Mouse (Mus musculus) midbrain, postnatal 0 days (tissue): ENCODE results near the gene Gns. TPM values are rescaled to one million over a fixed set of nuclear protein-coding genes. Genes with fewer than 3 reads are reported as not detected.

Experiments
- ATAC-seq: fragments of 200-750 bp; cut with Nextera tagmentation; 2 replicates; pipeline ENCODE4 v1.8.0; 2017; ENCODE audit warnings: moderate number of reproducible peaks, mild to moderate bottlenecking, moderate TSS enrichment, moderate library complexity; ENCODE audit not compliant: low FRiP score
- DNase-seq: peaks from one replicate; pipeline ENCODE4 v3.0.0-alpha.2; 2015; ENCODE audit warnings: low spot score
- H3K27ac ChIP-seq: fragments of 300-500 bp; sonication (generic); 2 replicates; pipeline ENCODE4 v1.5.1; 2014; ENCODE audit warnings: low read depth, mild to moderate bottlenecking, low read length, mixed read lengths
- H3K27me3 ChIP-seq: fragments of 300-500 bp; sonication (generic); 2 replicates; pipeline ENCODE4 v1.6.1; 2014; ENCODE audit warnings: low read length, control low read depth, mixed read lengths; ENCODE audit not compliant: insufficient read depth
- H3K36me3 ChIP-seq: fragments of 300-500 bp; sonication (generic); 2 replicates; pipeline ENCODE4 v1.6.1; 2014; ENCODE audit warnings: low read length, control low read depth, mixed read lengths; ENCODE audit not compliant: insufficient read depth
- H3K4me1 ChIP-seq: fragments of 300-500 bp; sonication (generic); 2 replicates; pipeline ENCODE4 v1.6.1; 2014; ENCODE audit warnings: mild to moderate bottlenecking, control low read depth, antibody characterized with exemption, low read length, mixed read lengths; ENCODE audit not compliant: insufficient read depth
- H3K4me2 ChIP-seq: fragments of 300-500 bp; sonication (generic); 2 replicates; pipeline ENCODE4 v1.6.1; 2014; ENCODE audit warnings: low read depth, mild to moderate bottlenecking, low read length, mixed read lengths; ENCODE audit not compliant: poor library complexity, severe bottlenecking
- H3K4me3 ChIP-seq: fragments of 300-500 bp; sonication (generic); 2 replicates; pipeline ENCODE4 v1.5.1; 2014; ENCODE audit warnings: low read depth, mild to moderate bottlenecking, low read length, moderate library complexity
- H3K9ac ChIP-seq: fragments of 300-500 bp; sonication (generic); replicated peaks from 2 replicates; pipeline ENCODE4 v1.6.1; 2014; ENCODE audit warnings: mild to moderate bottlenecking, low read length, moderate library complexity, mixed read lengths; ENCODE audit not compliant: poor library complexity, severe bottlenecking
- H3K9me3 ChIP-seq: fragments of 300-500 bp; sonication (generic); 2 replicates; pipeline ENCODE4 v1.6.1; 2016; ENCODE audit warnings: low read length, control low read depth
- CTCF ChIP-seq: IDR thresholded peaks from 2 replicates; pipeline ENCODE4 v1.5.1; 2016; ENCODE audit warnings: antibody characterized with exemption, mild to moderate bottlenecking
- WGBS: fragments of 180-500 bp; shearing (Covaris S2); extraction: QIAGEN DNeasy Blood & Tissue Kit; methylation state at CpG from one replicate; pipeline ENCODE4 v1.1.7; 2014; 5-methylcytosine and 5-hydroxymethylcytosine counted together
- polyA plus RNA-seq: library from polyadenylated mRNA; unstranded; fragments of >200 nt; fragmentation: Nextera tagmentation; extraction: Ambion mirVana; gene quantifications from 2 replicates; pipeline ENCODE4 v1.2.1, GENCODE M21; 2015
- total RNA-seq: library from RNA; depleted of rRNA; stranded (reverse); fragments of >200 nt; gene quantifications from 2 replicates; pipeline ENCODE4 v1.2.3, GENCODE M21; 2014

The Gns gene
- total and polyA plus RNA-seq, 2 experiments from 2014 or later: 40.4 to 84.3 TPM

GRCm38 (mm10) chr10:121414127-121414526 is 49.2 kb downstream of the Gns start:
- no peak for DNase-seq
- Histone ChIP-seq H3K27me3 (no peaks in the 10 kb centered on the region), H3K4me2 (no peak overlapping the region), H3K9ac (no peak overlapping the region), H3K36me3 (no peaks in the 10 kb centered on the region; the same call in 1 of the 2 replicates), H3K4me1 (no peaks in the 10 kb centered on the region), H3K9me3 (no peaks in the 10 kb centered on the region), H3K4me3 (no peak overlapping the region), H3K27ac (no peak overlapping the region)
- 94% methylated on average over 13 of the region's 13 CpGs for WGBS
- TF ChIP-seq CTCF: no peak
- ATAC-seq: no peak

- ATAC-seq (no peak), DNase-seq (no peak)
- Histone ChIP-seq H3K9ac (no peak overlapping the region), H3K4me3 (no peak overlapping the region), H3K9me3 (no peaks in the 10 kb centered on the region), H3K36me3 (no peaks in the 10 kb centered on the region; the same call in 1 of the 2 replicates), H3K27me3 (no peaks in the 10 kb centered on the region), H3K27ac (no peak overlapping the region), H3K4me2 (no peak overlapping the region), H3K4me1 (no peaks in the 10 kb centered on the region)
- WGBS: 76% methylated on average over 14 of the region's 14 CpGs
- TF ChIP-seq CTCF: no peak
These were observed 53.9 kb downstream of the Gns start for GRCm38 (mm10) chr10:121418835-121419234.

- no peaks in the 10 kb centered on the region for H3K9me3 ChIP-seq
- H3K36me3 ChIP-seq: no peaks in the 10 kb centered on the region; the same call in 1 of the 2 replicates
- no peak overlapping the region for H3K27ac ChIP-seq
- no peak overlapping the region for H3K4me3 ChIP-seq
- DNase-seq: peak; percentile 55
- no peaks in the 10 kb centered on the region for H3K27me3 ChIP-seq
- H3K4me2 ChIP-seq: no peak overlapping the region
- peaks cover 4% of the 10 kb centered on the region; the same call in 1 of the 2 replicates for H3K4me1 ChIP-seq
- 0 out of 2 replicates have a peak, but pooled peaks have one; percentile 3 for TF ChIP-seq CTCF
- peak; percentile 53; the same call in 1 of the 2 replicates for ATAC-seq
- H3K9ac ChIP-seq: no peak overlapping the region
- 67% methylated on average over 22 of the region's 22 CpGs for WGBS
These were observed 55.0 kb downstream of the Gns start for GRCm38 (mm10) chr10:121419640-121420470.

GRCm38 (mm10) chr10:121421023-121421422 is 56.1 kb downstream of the Gns start:
- no peak for DNase-seq
- no peaks in the 10 kb centered on the region for H3K36me3 ChIP-seq
- no peaks in the 10 kb centered on the region for H3K27me3 ChIP-seq
- H3K27ac ChIP-seq: no peak overlapping the region
- H3K4me2 ChIP-seq: no peak overlapping the region
- H3K4me3 ChIP-seq: no peak overlapping the region
- ATAC-seq: no peak
- no peaks in the 10 kb centered on the region for H3K9me3 ChIP-seq
- H3K9ac ChIP-seq: no peak overlapping the region
- H3K4me1 ChIP-seq: peaks cover 4% of the 10 kb centered on the region; the same call in 1 of the 2 replicates
- 70% methylated on average over 9 of the region's 9 CpGs for WGBS
- no peak for TF ChIP-seq CTCF

- H3K27me3 ChIP-seq: no peaks in the 10 kb centered on the region
- no peak for TF ChIP-seq CTCF
- no peaks in the 10 kb centered on the region for H3K36me3 ChIP-seq
- DNase-seq (no peak), ATAC-seq (no peak)
- peaks cover 4% of the 10 kb centered on the region; the same call in 1 of the 2 replicates for H3K4me1 ChIP-seq
- WGBS: 95% methylated on average over 11 of the region's 11 CpGs
- H3K4me2 ChIP-seq: no peak overlapping the region
- no peak overlapping the region for H3K4me3 ChIP-seq
- no peaks in the 10 kb centered on the region for H3K9me3 ChIP-seq
- H3K9ac ChIP-seq: no peak overlapping the region
- H3K27ac ChIP-seq: no peak overlapping the region
These were observed 56.9 kb downstream of the Gns start for GRCm38 (mm10) chr10:121421657-121422290.

- Histone ChIP-seq H3K27me3 (no peaks in the 10 kb centered on the region), H3K9me3 (no peaks in the 10 kb centered on the region), H3K4me1 (peaks cover 4% of the 10 kb centered on the region; the same call in 1 of the 2 replicates), H3K4me2 (no peak overlapping the region), H3K9ac (no peak overlapping the region), H3K4me3 (no peak overlapping the region), H3K36me3 (no peaks in the 10 kb centered on the region), H3K27ac (no peak overlapping the region)
- DNase-seq (no peak), ATAC-seq (no peak)
- no peak for TF ChIP-seq CTCF
- WGBS: 88% methylated on average over 6 of the region's 6 CpGs
These were observed 57.4 kb downstream of the Gns start for GRCm38 (mm10) chr10:121422294-121422693.
